Mouse (Mus musculus): ENCODE results near the gene Cep83.

- TF ChIP-seq CTCF (IDR thresholded peaks at IDR 0.05; ENCODE audit: borderline replicate concordance, control insufficient read depth, extremely low read depth, insufficient read depth, low read length, poor library complexity) (no peak), POLR2A (IDR thresholded peaks at IDR 0.05; ENCODE audit: control insufficient read depth, extremely low read depth, insufficient read depth, low read length, poor library complexity) (no peak)
Observed at GRCm38 (mm10) chr10:94639281-94639680, 49.2 kb upstream of the Cep83 start.

Data from thymus, adult 2 months (tissue).